Mouse (Mus musculus) midbrain, embryonic 10.5 days (tissue): ENCODE data around the gene Slc26a8. TPM values are rescaled to one million over a fixed set of nuclear protein-coding genes. Genes with fewer than 3 reads are reported as not detected.
A peak's percentile ranks its signal among the peaks of the same experiment; 100 is the strongest.

Source experiments
- DNase-seq: peaks from one replicate; pipeline ENCODE4 v3.0.0-alpha.2; 2017; ENCODE audit warnings: low spot score
- H3K27ac ChIP-seq: fragments of 300-500 bp; sonication (generic); replicated peaks from 2 replicates; pipeline ENCODE4 v1.5.1; 2016; ENCODE audit warnings: mild to moderate bottlenecking
- H3K27me3 ChIP-seq: fragments of 300-500 bp; sonication (generic); 2 replicates; pipeline ENCODE4 v1.6.1; 2016; ENCODE audit warnings: low read depth, mild to moderate bottlenecking; ENCODE audit not compliant: poor library complexity, severe bottlenecking
- H3K36me3 ChIP-seq: fragments of 300-500 bp; sonication (generic); 2 replicates; pipeline ENCODE4 v1.6.1; 2016; ENCODE audit warnings: mild to moderate bottlenecking, moderate library complexity
- H3K4me1 ChIP-seq: fragments of 300-500 bp; sonication (generic); 2 replicates; pipeline ENCODE4 v1.6.1; 2016
- H3K4me3 ChIP-seq: fragments of 300-500 bp; sonication (generic); 2 replicates; pipeline ENCODE4 v1.5.1; 2016; ENCODE audit warnings: mild to moderate bottlenecking, moderate library complexity
- H3K9me3 ChIP-seq: fragments of 300-500 bp; sonication (generic); replicated peaks from 2 replicates; pipeline ENCODE4 v1.6.1; 2016; ENCODE audit warnings: mild to moderate bottlenecking
- WGBS: fragments of 180-500 bp; shearing (Covaris S2); methylation state at CpG from one replicate; pipeline ENCODE4 v1.1.7; 2016; 5-methylcytosine and 5-hydroxymethylcytosine counted together
- polyA plus RNA-seq: library from polyadenylated mRNA; unstranded; fragments of >200 nt; fragmentation: Nextera tagmentation; extraction: Ambion mirVana; gene quantifications from 2 replicates; pipeline ENCODE4 v1.2.1, GENCODE M21; 2016

Gene Slc26a8
- polyA plus RNA-seq, 1 experiment from 2014 or later = 0.56 TPM

DNA sequence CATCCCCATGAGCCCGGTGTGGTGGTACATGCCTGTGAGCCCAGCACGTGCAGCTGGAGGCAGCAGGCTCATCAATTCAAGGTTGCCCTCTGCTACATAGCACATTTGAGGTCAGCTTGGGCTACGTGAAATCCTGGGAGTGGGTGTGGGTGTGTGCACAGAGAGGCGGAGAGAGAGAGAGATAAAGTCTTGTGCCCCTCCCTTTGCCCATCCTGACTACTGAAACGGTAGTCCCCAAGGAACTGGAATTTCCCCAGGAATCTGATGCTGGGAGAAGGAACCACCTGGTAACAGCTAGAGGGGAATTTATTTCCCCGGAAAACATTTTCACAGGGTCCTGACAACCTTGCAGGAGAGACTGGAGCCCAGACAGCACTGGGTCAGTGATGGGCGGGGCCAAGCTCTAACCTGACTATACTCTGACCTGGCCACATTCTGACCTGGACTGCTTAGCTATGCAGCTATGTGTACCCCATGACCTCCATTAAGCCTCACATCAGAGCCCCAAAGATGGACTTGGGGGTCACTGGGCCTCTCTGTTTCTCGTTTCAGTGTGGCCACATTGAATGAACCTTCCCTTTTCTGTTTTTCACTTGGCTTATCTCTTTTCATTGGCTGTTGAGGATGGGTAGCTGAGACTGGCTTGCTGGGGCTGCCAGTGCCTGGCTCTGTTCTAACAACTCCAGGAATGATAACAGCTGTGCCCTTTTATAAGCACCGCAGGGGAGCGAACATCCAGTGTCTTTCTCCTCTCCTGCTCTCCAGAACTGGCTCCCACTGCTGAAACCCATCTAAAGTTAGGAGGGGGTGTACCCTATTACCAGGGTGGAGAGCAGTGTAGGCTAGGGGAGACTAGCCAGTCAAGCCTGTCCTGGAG lies 61.5 kb downstream of the Slc26a8 start:
- Histone ChIP-seq H3K27me3 (no peaks in the 10 kb centered on the region), H3K9me3 (no peaks in the 10 kb centered on the region), H3K27ac (no peak overlapping the region), H3K4me1 (peaks cover 12% of the 10 kb centered on the region; the same call in 1 of the 2 replicates), H3K36me3 (no peaks in the 10 kb centered on the region), H3K4me3 (no peak overlapping the region)
- no peak for DNase-seq
- 75% methylated on average over 10 of the region's 10 CpGs for WGBS

GRCm38 (mm10) chr17:28626937-28627336 lies 63.1 kb downstream of the Slc26a8 start:
- Histone ChIP-seq H3K4me1 (peaks cover 16% of the 10 kb centered on the region), H3K27me3 (no peaks in the 10 kb centered on the region), H3K27ac (no peak overlapping the region), H3K9me3 (no peaks in the 10 kb centered on the region), H3K4me3 (no peak overlapping the region), H3K36me3 (no peaks in the 10 kb centered on the region)
- 86% methylated on average over 2 of the region's 2 CpGs for WGBS
- DNase-seq = no peak

- 95% methylated on average over 15 of the region's 15 CpGs for WGBS
Observed at GRCm38 (mm10) chr17:28625327-28625726, 64.7 kb downstream of the Slc26a8 start.

DNA sequence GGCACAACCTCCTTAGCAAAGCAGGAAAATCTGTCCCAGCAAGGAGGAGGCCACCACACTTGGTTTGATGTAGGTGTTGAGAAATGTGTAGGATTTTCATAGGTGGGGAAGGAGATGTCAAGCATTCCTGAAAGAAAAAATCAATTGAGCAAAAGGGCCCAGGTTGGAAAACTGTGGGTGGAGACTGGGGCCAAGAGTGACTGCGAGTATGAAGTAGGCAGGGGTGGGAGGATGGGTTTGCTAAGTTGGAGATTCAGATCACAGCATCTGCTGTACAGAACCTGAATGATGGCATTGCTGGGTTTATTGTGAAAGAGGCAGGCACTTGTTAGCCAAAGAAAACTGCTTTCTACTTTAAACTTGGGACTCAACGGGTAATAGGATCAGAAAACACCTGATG lies 65.2 kb downstream of the Slc26a8 start:
- Histone ChIP-seq H3K36me3 (peaks cover 9% of the 10 kb centered on the region), H3K4me3 (no peak overlapping the region), H3K9me3 (no peaks in the 10 kb centered on the region), H3K27me3 (no peaks in the 10 kb centered on the region), H3K4me1 (peaks cover 34% of the 10 kb centered on the region), H3K27ac (no peak overlapping the region)
- WGBS = 76% methylated on average over 2 of the region's 2 CpGs
- no peak for DNase-seq

More at GRCm38 (mm10) chr17:28625327-28625726, 64.7 kb downstream of the Slc26a8 start:
- no peaks in the 10 kb centered on the region for H3K27me3 ChIP-seq
- no peak overlapping the region for H3K27ac ChIP-seq
- H3K36me3 ChIP-seq = peaks cover 4% of the 10 kb centered on the region
- no peak for DNase-seq
- H3K4me3 ChIP-seq = no peak overlapping the region
- H3K4me1 ChIP-seq = peaks cover 29% of the 10 kb centered on the region
- H3K9me3 ChIP-seq = no peaks in the 10 kb centered on the region

DNA sequence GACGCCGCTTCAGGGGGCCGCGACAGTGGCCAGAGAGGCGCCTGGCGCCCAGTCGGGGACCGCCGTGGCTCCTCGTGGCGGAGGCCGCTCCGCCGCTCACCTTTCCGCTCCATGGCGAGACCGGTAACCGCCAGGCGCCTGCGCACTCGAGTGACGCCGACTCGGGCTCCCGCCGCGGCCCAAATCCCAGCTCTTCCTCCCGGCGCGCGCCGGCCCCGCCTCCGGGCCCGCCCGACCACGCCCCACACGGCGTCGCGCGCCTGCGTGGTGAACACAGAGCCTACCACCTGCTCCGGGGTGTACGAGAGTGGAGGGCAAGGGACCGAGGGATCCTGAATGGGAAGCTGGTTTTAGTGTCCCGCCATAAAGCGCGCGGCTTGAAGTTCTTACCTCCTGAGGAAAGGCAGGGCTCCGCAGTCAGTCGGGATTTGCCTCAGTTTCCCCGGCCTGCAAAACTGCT lies 67.7 kb downstream of the Slc26a8 start, which contains the start of gene Srpk1:
TSS of gene Srpk1 (minus strand) at position 410 of the 460 bp plus-strand sequence.
- under 1% methylated on average over 51 of the region's 53 CpGs for WGBS
- peak within 1 kb of the TSS; percentile 98 for H3K27ac ChIP-seq

GRCm38 (mm10) chr17:28621381-28622299 lies 68.4 kb downstream of the Slc26a8 start:
- Histone ChIP-seq H3K9me3 (no peaks in the 10 kb centered on the region), H3K4me1 (peaks cover 42% of the 10 kb centered on the region), H3K27ac (peak overlapping the region; percentile 98), H3K36me3 (peaks cover 41% of the 10 kb centered on the region), H3K4me3 (peak overlapping the region; percentile 98), H3K27me3 (no peaks in the 10 kb centered on the region)
- under 1% methylated on average over 71 of the region's 78 CpGs for WGBS
- peak; percentile 70 for DNase-seq

More for the DNA sequence above, 67.7 kb downstream of the Slc26a8 start, which contains the start of gene Srpk1:
- Histone ChIP-seq H3K4me1 (peaks cover 40% of the 10 kb centered on the region), H3K4me3 (peak within 1 kb of the TSS; percentile 98), H3K9me3 (no peaks in the 10 kb centered on the region), H3K36me3 (peaks cover 34% of the 10 kb centered on the region), H3K27me3 (no peaks in the 10 kb centered on the region)
- peak; percentile 94 for DNase-seq

DNA sequence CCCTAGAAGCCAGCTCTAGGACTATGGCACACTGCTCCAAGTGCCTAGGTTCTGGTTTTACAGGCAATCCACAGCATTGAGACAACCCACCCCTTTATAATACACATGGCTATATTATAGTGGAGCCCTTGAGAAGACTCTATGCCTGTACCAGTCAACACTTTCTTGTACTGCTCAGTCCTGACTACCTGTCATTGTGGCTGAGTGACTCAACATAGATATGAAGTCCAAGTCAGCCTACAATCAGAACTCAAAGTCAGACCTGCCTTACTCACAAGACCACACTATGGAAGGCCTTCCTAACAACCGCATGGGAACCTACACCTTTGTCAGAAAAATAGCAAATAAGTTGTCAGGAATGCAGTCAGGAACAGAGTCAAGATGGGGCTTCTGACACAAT lies 71.3 kb downstream of the Slc26a8 start:
- Histone ChIP-seq H3K27ac (no peak overlapping the region), H3K9me3 (no peaks in the 10 kb centered on the region; the same call in 1 of the 2 replicates), H3K4me3 (no peak overlapping the region), H3K36me3 (peaks cover 67% of the 10 kb centered on the region), H3K27me3 (no peaks in the 10 kb centered on the region), H3K4me1 (peaks cover 43% of the 10 kb centered on the region)
- no peak for DNase-seq
- 94% methylated on average over 1 of the region's 1 CpGs for WGBS

GRCm38 (mm10) chr17:28618124-28618523 lies 71.9 kb downstream of the Slc26a8 start:
- 84% methylated on average over 7 of the region's 7 CpGs for WGBS

GRCm38 (mm10) chr17:28617636-28618035 lies 72.4 kb downstream of the Slc26a8 start:
- Histone ChIP-seq H3K9me3 (no peaks in the 10 kb centered on the region; the same call in 1 of the 2 replicates), H3K4me3 (no peak overlapping the region), H3K27ac (no peak overlapping the region), H3K4me1 (peaks cover 42% of the 10 kb centered on the region), H3K27me3 (no peaks in the 10 kb centered on the region), H3K36me3 (peaks cover 73% of the 10 kb centered on the region)
- DNase-seq = no peak
- WGBS = 91% methylated on average over 10 of the region's 10 CpGs

More at GRCm38 (mm10) chr17:28618124-28618523, 71.9 kb downstream of the Slc26a8 start:
- Histone ChIP-seq H3K27ac (no peak overlapping the region), H3K9me3 (no peaks in the 10 kb centered on the region; the same call in 1 of the 2 replicates), H3K27me3 (no peaks in the 10 kb centered on the region), H3K36me3 (peaks cover 70% of the 10 kb centered on the region), H3K4me3 (no peak overlapping the region), H3K4me1 (peaks cover 43% of the 10 kb centered on the region)
- no peak for DNase-seq

DNA sequence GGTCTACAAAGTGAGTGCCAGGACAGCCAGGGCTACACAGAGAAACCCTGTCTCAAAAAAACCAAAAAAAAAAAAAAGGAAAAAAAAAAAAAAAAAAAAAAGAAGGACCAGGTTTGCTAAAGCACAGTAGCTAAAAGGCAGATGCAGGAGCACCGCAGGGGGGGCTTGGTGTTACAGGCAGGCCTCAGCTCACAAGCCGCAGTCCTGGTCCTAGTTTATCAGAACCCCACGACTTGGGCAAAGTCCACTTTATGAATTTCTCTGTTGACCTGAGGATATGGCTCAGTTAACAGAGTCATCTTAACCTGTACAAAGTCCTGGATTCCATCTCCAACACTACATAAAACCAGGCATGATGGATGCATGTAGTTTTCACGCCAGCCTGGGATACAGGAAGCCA lies 74.7 kb downstream of the Slc26a8 start:
- Histone ChIP-seq H3K9me3 (no peaks in the 10 kb centered on the region; the same call in 1 of the 2 replicates), H3K4me1 (peaks cover 26% of the 10 kb centered on the region), H3K4me3 (no peak overlapping the region), H3K27me3 (no peaks in the 10 kb centered on the region), H3K27ac (no peak overlapping the region), H3K36me3 (peaks cover 75% of the 10 kb centered on the region)
- no peak for DNase-seq
- 94% methylated on average over 4 of the region's 4 CpGs for WGBS

GRCm38 (mm10) chr17:28613096-28613495 lies 76.9 kb downstream of the Slc26a8 start:
- no peaks in the 10 kb centered on the region; the same call in 1 of the 2 replicates for H3K9me3 ChIP-seq
- H3K27me3 ChIP-seq = no peaks in the 10 kb centered on the region
- H3K36me3 ChIP-seq = peaks cover 66% of the 10 kb centered on the region
- 93% methylated on average over 6 of the region's 6 CpGs for WGBS
- H3K27ac ChIP-seq = no peak overlapping the region
- no peak overlapping the region for H3K4me3 ChIP-seq
- H3K4me1 ChIP-seq = peaks cover 9% of the 10 kb centered on the region
- no peak for DNase-seq

GRCm38 (mm10) chr17:28612603-28613002 lies 77.4 kb downstream of the Slc26a8 start:
- WGBS = 95% methylated on average over 2 of the region's 2 CpGs
- H3K36me3 ChIP-seq = peaks cover 66% of the 10 kb centered on the region
- H3K27ac ChIP-seq = no peak overlapping the region
- no peaks in the 10 kb centered on the region for H3K27me3 ChIP-seq
- peaks cover 4% of the 10 kb centered on the region; the same call in 1 of the 2 replicates for H3K4me1 ChIP-seq
- H3K9me3 ChIP-seq = no peaks in the 10 kb centered on the region; the same call in 1 of the 2 replicates
- DNase-seq = no peak
- no peak overlapping the region for H3K4me3 ChIP-seq
